In the genomic region with DNA sequence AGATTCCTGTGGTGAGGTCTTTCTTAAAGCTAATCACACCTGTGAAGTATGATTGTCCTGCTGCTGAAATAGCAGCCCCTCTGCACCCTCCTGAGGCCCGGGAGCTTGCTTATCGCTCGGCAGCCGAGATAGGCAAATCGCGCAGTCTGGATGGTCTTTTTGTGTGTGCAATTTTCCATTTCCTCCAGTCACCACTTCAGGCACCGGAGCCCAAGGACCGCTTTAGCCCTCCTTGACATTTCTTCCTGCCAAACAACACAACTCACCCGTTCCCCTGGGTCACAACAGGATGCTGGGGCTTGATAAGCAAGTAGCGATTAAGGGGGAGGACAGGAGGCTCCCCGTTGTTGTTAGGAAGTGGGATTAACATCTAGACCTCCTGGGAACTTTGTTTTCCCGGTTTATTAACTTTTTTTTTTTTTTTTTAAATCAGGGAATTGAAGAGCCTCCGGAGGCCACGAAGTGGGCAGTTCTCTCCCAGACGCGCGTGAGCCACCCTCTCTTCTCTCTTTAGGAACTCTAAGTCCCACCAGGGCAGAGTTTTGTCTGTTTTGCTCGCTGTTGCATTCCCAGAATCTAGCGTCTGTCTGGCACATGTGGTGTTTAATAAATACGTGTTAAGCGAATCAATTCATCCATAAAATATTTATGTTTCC, we compare ENCODE assay signal across 9 mouse cellular contexts. TPM values are rescaled to one million over a fixed set of nuclear protein-coding genes. Genes with fewer than 3 reads are reported as not detected.
A peak's percentile ranks its signal among the peaks of the same experiment; 100 is the strongest.
DNase-seq lines count a peak whose midpoint lies in the region; ATAC-seq and TF ChIP-seq lines count a peak whose summit lies in the region.
"Had no signal": no experiment of that assay in that cellular context is flagged by ENCODE, and none has a peak within 500 bp of the region (broad histone marks: within the 10 kb centered on the region; RNA-seq: fewer than 3 reads in every experiment).

No protein-coding gene starts in this region.

- H3K27me3 ChIP-seq in forebrain, embryonic 12.5 days: peaks cover 22% of the 10 kb centered on the region
- H3K27me3 ChIP-seq in hindbrain, embryonic 11.5 days (ENCODE audit: control insufficient read depth, insufficient read depth, low read length): no peaks in the 10 kb centered on the region
- 0 out of 2 replicates have a peak, but pooled peaks cover 4% of the 10 kb centered on the region for H3K27me3 ChIP-seq in limb, embryonic 14.5 days (ENCODE audit: control insufficient read depth, insufficient read depth, low read length)
- H3K27me3 ChIP-seq in midbrain, embryonic 15.5 days (replicated peaks): no peaks in the 10 kb centered on the region
- H3K27me3 ChIP-seq: Patski had no signal

- H3K9me3 ChIP-seq in forebrain, embryonic 12.5 days: no peaks in the 10 kb centered on the region
- no peaks in the 10 kb centered on the region for H3K9me3 ChIP-seq in hindbrain, embryonic 11.5 days (ENCODE audit: control insufficient read depth, low read length)
- H3K9me3 ChIP-seq in limb, embryonic 14.5 days (ENCODE audit: control insufficient read depth, low read length): no peaks in the 10 kb centered on the region
- H3K9me3 ChIP-seq in midbrain, embryonic 15.5 days: no peaks in the 10 kb centered on the region

- H3K36me3 ChIP-seq in forebrain, embryonic 12.5 days (replicated peaks): no peaks in the 10 kb centered on the region
- no peaks in the 10 kb centered on the region for H3K36me3 ChIP-seq in hindbrain, embryonic 11.5 days (ENCODE audit: control insufficient read depth, insufficient read depth, low read length)
- no peaks in the 10 kb centered on the region for H3K36me3 ChIP-seq in limb, embryonic 14.5 days (ENCODE audit: control insufficient read depth, insufficient read depth, low read length)
- no peaks in the 10 kb centered on the region for H3K36me3 ChIP-seq in midbrain, embryonic 15.5 days (replicated peaks)

- DNase-seq in adrenal gland, postnatal 10 days: peak; percentile 45
- peak; percentile 50 for DNase-seq in hindbrain, embryonic 11.5 days (ENCODE audit: low spot score)
- peak; percentile 28 for DNase-seq in limb, embryonic 14.5 days (ENCODE audit: low spot score)
- DNase-seq in Muller cell, postnatal 12 days (ENCODE audit: inconsistent ontology term): no peak
- DNase-seq in cerebellum, adult 11-12 months: no peak
- DNase-seq in frontal cortex, adult 2 months (ENCODE audit: extremely low spot score in 1 of 2, low spot score in 1 of 2): no peak

- H3K4me1 ChIP-seq in forebrain, embryonic 12.5 days: peaks cover 58% of the 10 kb centered on the region
- H3K4me1 ChIP-seq in hindbrain, embryonic 11.5 days (replicated peaks; ENCODE audit: control insufficient read depth, insufficient read depth, low read length): peaks cover 7% of the 10 kb centered on the region; the same call in 1 of the 2 replicates
- 0 out of 2 replicates have a peak, but pooled peaks cover 3% of the 10 kb centered on the region for H3K4me1 ChIP-seq in limb, embryonic 14.5 days (ENCODE audit: control insufficient read depth, insufficient read depth, low read length)
- peaks cover 30% of the 10 kb centered on the region for H3K4me1 ChIP-seq in midbrain, embryonic 15.5 days

- ATAC-seq in forebrain, embryonic 12.5 days (ENCODE audit: low FRiP score): no peak
- no peak for ATAC-seq in hindbrain, embryonic 11.5 days (ENCODE audit: low FRiP score)
- ATAC-seq in limb, embryonic 14.5 days (ENCODE audit: low FRiP score, low read depth): no peak
- ATAC-seq in midbrain, embryonic 15.5 days (replicated peaks): no peak
- ATAC-seq: Patski had no signal

- no peak for TF ChIP-seq POLR2A in limb, embryonic 14.5 days (IDR thresholded peaks at IDR 0.05; ENCODE audit: borderline replicate concordance, extremely low read depth, insufficient read depth, insufficient read length)

- H3K4me2 ChIP-seq in forebrain, embryonic 12.5 days: peak overlapping the region; percentile 44
- peak overlapping the region; percentile 35 for H3K4me2 ChIP-seq in hindbrain, embryonic 11.5 days (replicated peaks; ENCODE audit: low read depth, low read length)
- H3K4me2 ChIP-seq in limb, embryonic 14.5 days (replicated peaks; ENCODE audit: low read depth, low read length, severe bottlenecking): peak overlapping the region; percentile 43
- H3K4me2 ChIP-seq in midbrain, embryonic 15.5 days: peak overlapping the region; percentile 42

- H3K4me3 ChIP-seq in forebrain, embryonic 12.5 days (replicated peaks): no peak overlapping the region; the same call in 1 of the 2 replicates
- no peak overlapping the region for H3K4me3 ChIP-seq in hindbrain, embryonic 11.5 days (ENCODE audit: low read depth, low read length)
- H3K4me3 ChIP-seq in limb, embryonic 14.5 days (replicated peaks; ENCODE audit: low read length): peak overlapping the region; percentile 8
- H3K4me3 ChIP-seq in midbrain, embryonic 15.5 days: peak overlapping the region; percentile 1; the same call in 1 of the 2 replicates

- H3K9ac ChIP-seq in forebrain, embryonic 12.5 days: no peak overlapping the region
- no peak overlapping the region for H3K9ac ChIP-seq in hindbrain, embryonic 11.5 days (ENCODE audit: low read depth, low read length)
- H3K9ac ChIP-seq in limb, embryonic 14.5 days (ENCODE audit: low read depth, low read length, severe bottlenecking): no peak overlapping the region
- H3K9ac ChIP-seq in midbrain, embryonic 15.5 days: no peak overlapping the region

- H3K27ac ChIP-seq in forebrain, embryonic 12.5 days: no peak overlapping the region
- no peak overlapping the region for H3K27ac ChIP-seq in hindbrain, embryonic 11.5 days (ENCODE audit: low read depth, low read length)
- no peak overlapping the region for H3K27ac ChIP-seq in limb, embryonic 14.5 days (replicated peaks; ENCODE audit: low read depth, low read length)
- no peak overlapping the region for H3K27ac ChIP-seq in midbrain, embryonic 15.5 days

- WGBS in forebrain, embryonic 12.5 days: 3% methylated on average over 21 of the region's 21 CpGs
- WGBS in hindbrain, embryonic 11.5 days: 10% methylated on average over 21 of the region's 21 CpGs
- 6% methylated on average over 21 of the region's 21 CpGs for WGBS in limb, embryonic 14.5 days
- 3% methylated on average over 21 of the region's 21 CpGs for WGBS in midbrain, embryonic 15.5 days

RNA-seq across cellular contexts. Expression of a gene that starts 8.3 kb away (rescaled TPM):
- 10 to 100 TPM; 33.8 to 34.5 TPM for total RNA-seq in adrenal gland, postnatal 10 days (2021)
- 6.7 and 8.3 TPM in 2 replicates for polyA plus RNA-seq in forebrain, embryonic 12.5 days (2016; fragmentation: Nextera tagmentation; extraction: Ambion mirVana)
- 7.4 and 8.8 TPM in 2 replicates for polyA plus RNA-seq in hindbrain, embryonic 11.5 days (2014; fragmentation: Nextera tagmentation; extraction: Ambion mirVana)
- polyA plus RNA-seq in limb, embryonic 14.5 days (2012; rRNA removed): 11.8 and 12.9 TPM in 2 replicates
- 8.7 and 11.2 TPM in 2 replicates for polyA plus RNA-seq in limb, embryonic 14.5 days (2014; fragmentation: Nextera tagmentation; extraction: Ambion mirVana)
- polyA plus RNA-seq in midbrain, embryonic 15.5 days (2015; fragmentation: Nextera tagmentation; extraction: Ambion mirVana): 5.3 and 7.9 TPM in 2 replicates
- polyA plus RNA-seq in frontal cortex, adult 2 months (2012; rRNA removed): 14.8 and 16.0 TPM in 2 replicates
- polyA plus RNA-seq: Patski had no signal

RNA-seq across cellular contexts. Expression of a gene that starts 37.7 kb away (rescaled TPM):
- total RNA-seq in adrenal gland, postnatal 10 days (2021): 10 to 100 TPM; 13.8 to 16.5 TPM
- 25.8 and 28.9 TPM in 2 replicates for polyA plus RNA-seq in forebrain, embryonic 12.5 days (2016; fragmentation: Nextera tagmentation; extraction: Ambion mirVana)
- 22.3 and 28.5 TPM in 2 replicates for polyA plus RNA-seq in hindbrain, embryonic 11.5 days (2014; fragmentation: Nextera tagmentation; extraction: Ambion mirVana)
- 5.2 and 5.4 TPM in 2 replicates for polyA plus RNA-seq in limb, embryonic 14.5 days (2012; rRNA removed)
- 10.2 and 11.5 TPM in 2 replicates for polyA plus RNA-seq in limb, embryonic 14.5 days (2014; fragmentation: Nextera tagmentation; extraction: Ambion mirVana)
- polyA plus RNA-seq in midbrain, embryonic 15.5 days (2015; fragmentation: Nextera tagmentation; extraction: Ambion mirVana): 50.4 and 58.7 TPM in 2 replicates
- polyA plus RNA-seq in frontal cortex, adult 2 months (2012; rRNA removed): 26.5 and 27.2 TPM in 2 replicates

RNA-seq across cellular contexts. Expression of a gene that starts 56.4 kb away (rescaled TPM):
- 1 to 10 TPM; 4.6 to 6.2 TPM for total RNA-seq in adrenal gland, postnatal 10 days (2021)
- 0.52 and 0.53 TPM in 2 replicates for polyA plus RNA-seq in forebrain, embryonic 12.5 days (2016; fragmentation: Nextera tagmentation; extraction: Ambion mirVana)
- polyA plus RNA-seq in hindbrain, embryonic 11.5 days (2014; fragmentation: Nextera tagmentation; extraction: Ambion mirVana): 1.1 and 1.5 TPM in 2 replicates
- 5.9 and 6.4 TPM in 2 replicates for polyA plus RNA-seq in limb, embryonic 14.5 days (2012; rRNA removed)
- 4.2 and 6.1 TPM in 2 replicates for polyA plus RNA-seq in limb, embryonic 14.5 days (2014; fragmentation: Nextera tagmentation; extraction: Ambion mirVana)
- polyA plus RNA-seq in midbrain, embryonic 15.5 days (2015; fragmentation: Nextera tagmentation; extraction: Ambion mirVana): 0.34 TPM in 2 replicates
- 1.0 and 1.3 TPM in 2 replicates for polyA plus RNA-seq in frontal cortex, adult 2 months (2012; rRNA removed)

Comparison
In these comparisons a context has a peak if more than half of its experiments do, and no peak if none do; other contexts are left out.
1. DNase-seq: peak in adrenal gland, postnatal 10 days (single experiment), hindbrain, embryonic 11.5 days (single experiment) and limb, embryonic 14.5 days (single experiment); none in Muller cell, postnatal 12 days (single experiment), cerebellum, adult 11-12 months (single experiment) and frontal cortex, adult 2 months (0 of 2).
2. H3K4me3 ChIP-seq: peak in limb, embryonic 14.5 days (single experiment) and midbrain, embryonic 15.5 days (single experiment); none in forebrain, embryonic 12.5 days (single experiment) and hindbrain, embryonic 11.5 days (single experiment).
3. Peak in every context shown above with its lines, with median percentiles within 50 percentile points of each other: H3K4me2 ChIP-seq.